Mouse (Mus musculus) midbrain, postnatal 0 days (tissue): Measurements from ENCODE around the gene Smco3. TPM values are rescaled to one million over a fixed set of nuclear protein-coding genes. Genes with fewer than 3 reads are reported as not detected.

Experiments
- ATAC-seq: fragments of 200-750 bp; cut with Nextera tagmentation; 2 replicates; pipeline ENCODE4 v1.8.0; 2017; ENCODE audit warnings: moderate number of reproducible peaks, mild to moderate bottlenecking, moderate TSS enrichment, moderate library complexity; ENCODE audit not compliant: low FRiP score
- DNase-seq: peaks from one replicate; pipeline ENCODE4 v3.0.0-alpha.2; 2015; ENCODE audit warnings: low spot score
- H3K27ac ChIP-seq: fragments of 300-500 bp; sonication (generic); 2 replicates; pipeline ENCODE4 v1.5.1; 2014; ENCODE audit warnings: low read depth, mild to moderate bottlenecking, low read length, mixed read lengths
- H3K27me3 ChIP-seq: fragments of 300-500 bp; sonication (generic); 2 replicates; pipeline ENCODE4 v1.6.1; 2014; ENCODE audit warnings: low read length, control low read depth, mixed read lengths; ENCODE audit not compliant: insufficient read depth
- H3K36me3 ChIP-seq: fragments of 300-500 bp; sonication (generic); 2 replicates; pipeline ENCODE4 v1.6.1; 2014; ENCODE audit warnings: low read length, control low read depth, mixed read lengths; ENCODE audit not compliant: insufficient read depth
- H3K4me1 ChIP-seq: fragments of 300-500 bp; sonication (generic); 2 replicates; pipeline ENCODE4 v1.6.1; 2014; ENCODE audit warnings: mild to moderate bottlenecking, control low read depth, antibody characterized with exemption, low read length, mixed read lengths; ENCODE audit not compliant: insufficient read depth
- H3K4me2 ChIP-seq: fragments of 300-500 bp; sonication (generic); 2 replicates; pipeline ENCODE4 v1.6.1; 2014; ENCODE audit warnings: low read depth, mild to moderate bottlenecking, low read length, mixed read lengths; ENCODE audit not compliant: poor library complexity, severe bottlenecking
- H3K4me3 ChIP-seq: fragments of 300-500 bp; sonication (generic); 2 replicates; pipeline ENCODE4 v1.5.1; 2014; ENCODE audit warnings: low read depth, mild to moderate bottlenecking, low read length, moderate library complexity
- H3K9ac ChIP-seq: fragments of 300-500 bp; sonication (generic); replicated peaks from 2 replicates; pipeline ENCODE4 v1.6.1; 2014; ENCODE audit warnings: mild to moderate bottlenecking, low read length, moderate library complexity, mixed read lengths; ENCODE audit not compliant: poor library complexity, severe bottlenecking
- H3K9me3 ChIP-seq: fragments of 300-500 bp; sonication (generic); 2 replicates; pipeline ENCODE4 v1.6.1; 2016; ENCODE audit warnings: low read length, control low read depth
- CTCF ChIP-seq: IDR thresholded peaks from 2 replicates; pipeline ENCODE4 v1.5.1; 2016; ENCODE audit warnings: antibody characterized with exemption, mild to moderate bottlenecking
- WGBS: fragments of 180-500 bp; shearing (Covaris S2); extraction: QIAGEN DNeasy Blood & Tissue Kit; methylation state at CpG from one replicate; pipeline ENCODE4 v1.1.7; 2014; 5-methylcytosine and 5-hydroxymethylcytosine counted together
- microRNA-seq: library from miRNA; unstranded; fragments of <30 nt; microRNA quantifications from one replicate; pipeline ENCODE4, GENCODE M21; 2016; ENCODE audit warnings: borderline number of aligned reads
- polyA plus RNA-seq: library from polyadenylated mRNA; unstranded; fragments of >200 nt; fragmentation: Nextera tagmentation; extraction: Ambion mirVana; gene quantifications from 2 replicates; pipeline ENCODE4 v1.2.1, GENCODE M21; 2015
- total RNA-seq: library from RNA; depleted of rRNA; stranded (reverse); fragments of >200 nt; gene quantifications from 2 replicates; pipeline ENCODE4 v1.2.3, GENCODE M21; 2014; rRNA removed

Gene Smco3
- total and polyA plus RNA-seq, 2 experiments from 2014 or later: 0.83 to 3.6 TPM

GRCm38 (mm10) chr6:136782761-136783160 lies 52.5 kb downstream of the Smco3 start:
- Histone ChIP-seq H3K4me1 (no peaks in the 10 kb centered on the region; the same call in 1 of the 2 replicates), H3K27me3 (no peaks in the 10 kb centered on the region), H3K4me2 (no peak overlapping the region), H3K9me3 (no peaks in the 10 kb centered on the region), H3K9ac (no peak overlapping the region), H3K36me3 (no peaks in the 10 kb centered on the region), H3K27ac (no peak overlapping the region), H3K4me3 (no peak overlapping the region)
- DNase-seq (no peak), ATAC-seq (no peak)
- WGBS: 73% methylated on average over 9 of the region's 9 CpGs
- no peak for TF ChIP-seq CTCF

GRCm38 (mm10) chr6:136782146-136782545 lies 53.1 kb downstream of the Smco3 start:
- Histone ChIP-seq H3K4me1 (no peaks in the 10 kb centered on the region; the same call in 1 of the 2 replicates), H3K9ac (no peak overlapping the region), H3K36me3 (no peaks in the 10 kb centered on the region), H3K27me3 (no peaks in the 10 kb centered on the region), H3K4me3 (no peak overlapping the region), H3K4me2 (no peak overlapping the region), H3K9me3 (no peaks in the 10 kb centered on the region), H3K27ac (no peak overlapping the region)
- WGBS: 80% methylated on average over 12 of the region's 12 CpGs
- no peak for DNase-seq
- no peak for ATAC-seq
- TF ChIP-seq CTCF: no peak

DNA sequence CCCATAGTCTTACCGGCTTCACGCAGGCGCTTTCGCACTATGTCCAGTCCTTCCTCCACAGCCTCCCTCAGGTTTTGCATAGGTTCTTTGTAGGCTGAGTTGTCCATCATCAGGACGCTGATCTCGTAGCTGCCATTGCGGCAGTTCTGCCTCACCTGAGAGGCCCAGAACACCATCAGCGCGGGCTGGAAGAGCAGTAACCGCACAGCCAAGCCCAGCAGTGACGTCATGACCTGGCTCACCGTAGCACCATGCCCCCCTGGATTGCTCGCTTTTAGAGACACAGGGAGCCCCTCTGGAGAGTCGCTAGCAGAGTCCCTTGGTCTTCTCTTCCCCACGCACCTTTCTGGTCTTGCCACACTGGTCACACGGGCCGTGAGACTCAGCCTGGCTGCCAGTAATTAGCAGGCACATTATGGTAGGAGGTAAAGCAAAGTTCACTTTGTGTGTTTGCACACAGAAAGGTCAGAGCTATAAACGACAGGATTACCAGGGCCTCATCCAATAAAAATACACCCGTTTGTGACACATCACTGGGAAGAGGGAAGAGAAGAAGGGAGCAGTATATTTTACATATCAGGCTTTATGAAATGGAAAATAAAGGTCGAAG lies 53.8 kb downstream of the Smco3 start, which contains the start of gene Gucy2c:
TSS of gene Gucy2c (minus strand) at position 389 of the 610 bp plus-strand sequence.
- no peak within 1 kb of the TSS for H3K9ac ChIP-seq
- H3K27me3 ChIP-seq: no peaks in the 10 kb centered on the region
- 87% methylated on average over 20 of the region's 20 CpGs for WGBS
- DNase-seq (no peak), ATAC-seq (no peak)
- no peak for TF ChIP-seq CTCF
- H3K9me3 ChIP-seq: no peaks in the 10 kb centered on the region
- no peaks in the 10 kb centered on the region for H3K36me3 ChIP-seq
- no peak within 1 kb of the TSS for H3K4me2 ChIP-seq
- H3K27ac ChIP-seq: no peak within 1 kb of the TSS
- H3K4me1 ChIP-seq: no peaks in the 10 kb centered on the region; the same call in 1 of the 2 replicates
- H3K4me3 ChIP-seq: no peak within 1 kb of the TSS

Small RNAs within 50 kb of the gene (microRNA-seq; reads per million reads assigned to microRNA genes)
- gene Gm44364: not detected

Other genes starting within 250 kb of the Smco3 start
- gene Plbd1, start 173.5 kb downstream of the Smco3 start, total RNA-seq: 0.47 TPM in 1 of 2 replicates, not detected in the other
- 0.22 and 0.27 TPM in 2 replicates for gene Plbd1, start 173.5 kb downstream of the Smco3 start, polyA plus RNA-seq
- gene Gucy2c, start 53.7 kb downstream of the Smco3 start, total RNA-seq: 0.55 and 1.4 TPM in 2 replicates
- 0.87 and 1.1 TPM in 2 replicates for gene Gucy2c, start 53.7 kb downstream of the Smco3 start, polyA plus RNA-seq
- gene Hist4h4, start 31.0 kb downstream of the Smco3 start, total RNA-seq: 38.0 and 58.4 TPM in 2 replicates
- gene Hist4h4, start 31.0 kb downstream of the Smco3 start, polyA plus RNA-seq: 0.32 and 0.45 TPM in 2 replicates
- gene H2afj, start 27.2 kb downstream of the Smco3 start, total RNA-seq: 19.0 and 25.9 TPM in 2 replicates
- gene H2afj, start 27.2 kb downstream of the Smco3 start, polyA plus RNA-seq: 98.8 and 114 TPM in 2 replicates
- 0.33 and 1.7 TPM in 2 replicates for gene BC049715, start 7.8 kb downstream of the Smco3 start, total RNA-seq
- gene BC049715, start 7.8 kb downstream of the Smco3 start, polyA plus RNA-seq: 2.0 and 2.3 TPM in 2 replicates
- gene Wbp11, start 7.2 kb downstream of the Smco3 start, total RNA-seq: 43.6 and 44.8 TPM in 2 replicates
- 73.6 and 86.1 TPM in 2 replicates for gene Wbp11, start 7.2 kb downstream of the Smco3 start, polyA plus RNA-seq
- 0.11 and 0.33 TPM in 2 replicates for gene Art4, start 22.3 kb upstream of the Smco3 start, total RNA-seq
- gene Art4, start 22.3 kb upstream of the Smco3 start, polyA plus RNA-seq: 0.12 and 0.20 TPM in 2 replicates
- gene Mgp, start 40.4 kb upstream of the Smco3 start, total RNA-seq: 25.6 and 31.4 TPM in 2 replicates
- gene Mgp, start 40.4 kb upstream of the Smco3 start, polyA plus RNA-seq: 72.6 and 74.6 TPM in 2 replicates
- not detected in 2 replicates for gene Erp27, start 86.7 kb upstream of the Smco3 start, total RNA-seq
- not detected in 2 replicates for gene Erp27, start 86.7 kb upstream of the Smco3 start, polyA plus RNA-seq
- 0.05 and 0.19 TPM in 2 replicates for gene Pde6h, start 88.4 kb upstream of the Smco3 start, total RNA-seq
- 0.37 and 0.84 TPM in 2 replicates for gene Pde6h, start 88.4 kb upstream of the Smco3 start, polyA plus RNA-seq
- 8.3 and 9.0 TPM in 2 replicates for gene Arhgdib, start 106.4 kb upstream of the Smco3 start, total RNA-seq
- 16.1 and 19.0 TPM in 2 replicates for gene Arhgdib, start 106.4 kb upstream of the Smco3 start, polyA plus RNA-seq